Mouse (Mus musculus) fibroblast of lung, adult 2 months (primary cell): ENCODE data around the gene Itga4.

Experiments used
- DNase-seq: peaks from one replicate; pipeline ENCODE4 v3.0.0-alpha.2; 2011; ENCODE audit warnings: low read depth

The Itga4 gene

GRCm38 (mm10) chr2:79255192-79256000 lies at the start of gene Itga4:
TSS of gene Itga4 (plus strand) at chr2:79255426.
- DNase-seq = no peak

- no peak for DNase-seq
Measured at GRCm38 (mm10) chr2:79206191-79206755, 49.0 kb upstream of the Itga4 start.

- DNase-seq = no peak
Measured at GRCm38 (mm10) chr2:79214982-79215381, 40.2 kb upstream of the Itga4 start.

GRCm38 (mm10) chr2:79215479-79215878 lies 39.7 kb upstream of the Itga4 start:
- no peak for DNase-seq

GRCm38 (mm10) chr2:79224714-79225426 lies 30.4 kb upstream of the Itga4 start:
- DNase-seq = no peak

- no peak for DNase-seq
Measured at GRCm38 (mm10) chr2:79227805-79228241, 27.4 kb upstream of the Itga4 start.

- no peak for DNase-seq
Measured at GRCm38 (mm10) chr2:79231056-79231949, 23.9 kb upstream of the Itga4 start.

- DNase-seq = no peak
Measured at GRCm38 (mm10) chr2:79235767-79236487, 19.3 kb upstream of the Itga4 start.

GRCm38 (mm10) chr2:79237216-79237615 lies 18.0 kb upstream of the Itga4 start:
- DNase-seq = no peak

- DNase-seq = no peak
Measured at GRCm38 (mm10) chr2:79244276-79244675, 10.9 kb upstream of the Itga4 start.

GRCm38 (mm10) chr2:79244743-79245142 lies 10.5 kb upstream of the Itga4 start:
- no peak for DNase-seq

GRCm38 (mm10) chr2:79248283-79248682 lies 6.9 kb upstream of the Itga4 start:
- DNase-seq = no peak

GRCm38 (mm10) chr2:79250510-79250909 lies 4.7 kb upstream of the Itga4 start:
- DNase-seq = no peak

- DNase-seq = no peak
Measured at GRCm38 (mm10) chr2:79253754-79254197, 1.4 kb upstream of the Itga4 start.

- DNase-seq = no peak
Measured at GRCm38 (mm10) chr2:79254588-79255191, 536 bp upstream of the Itga4 start.

GRCm38 (mm10) chr2:79256001-79256339 lies 744 bp downstream of the Itga4 start:
- no peak for DNase-seq

- no peak for DNase-seq
Measured at GRCm38 (mm10) chr2:79256376-79256775, 1.1 kb downstream of the Itga4 start.

- no peak for DNase-seq
Measured at GRCm38 (mm10) chr2:79256880-79257279, 1.7 kb downstream of the Itga4 start.

- no peak for DNase-seq
Measured at GRCm38 (mm10) chr2:79257411-79257810, 2.2 kb downstream of the Itga4 start.

- no peak for DNase-seq
Measured at GRCm38 (mm10) chr2:79259326-79259725, 4.1 kb downstream of the Itga4 start.

GRCm38 (mm10) chr2:79265665-79266064 lies 10.4 kb downstream of the Itga4 start:
- DNase-seq = peak; percentile 17
